ENCODE assay signal across 23 mouse cellular contexts in genomic region chr3:95346454-95346853, GRCm38 (mm10). TPM values are rescaled to one million over a fixed set of nuclear protein-coding genes. Genes with fewer than 3 reads are reported as not detected.
"Had no signal": no experiment of that assay in that cellular context is flagged by ENCODE, and none has a peak within 500 bp of the region (broad histone marks: within the 10 kb centered on the region; RNA-seq: fewer than 3 reads in every experiment).

No protein-coding gene starts in this region.

- H3K4me1 ChIP-seq: neural tube, embryonic 13.5 days; neural tube, embryonic 15.5 days; stomach, embryonic 15.5 days had no signal

- H3K27ac ChIP-seq: neural tube, embryonic 13.5 days; neural tube, embryonic 15.5 days; stomach, embryonic 15.5 days; stomach, postnatal 0 days had no signal

- H3K4me3 ChIP-seq: neural tube, embryonic 13.5 days; neural tube, embryonic 15.5 days; stomach, embryonic 15.5 days had no signal

- H3K9ac ChIP-seq: neural tube, embryonic 13.5 days; neural tube, embryonic 15.5 days; stomach, embryonic 15.5 days had no signal

- H3K4me2 ChIP-seq: neural tube, embryonic 13.5 days; neural tube, embryonic 15.5 days; stomach, embryonic 15.5 days had no signal

- H3K9me3 ChIP-seq: neural tube, embryonic 15.5 days; stomach, embryonic 15.5 days had no signal

- DNase-seq: retina, postnatal 1 day; right cerebral cortex, adult 18-20 months; right cerebral cortex, postnatal 14 days; right cerebral cortex, postnatal 25 days; right cerebral cortex, postnatal 4 days; spleen, adult 18-20 months; thymus, adult 18-20 months; thymus, adult 2 months; thymus, postnatal 14 days; thymus, postnatal 25 days; thymus, postnatal 36 days; thymus, postnatal 4 days had no signal

- H3K27me3 ChIP-seq: neural tube, embryonic 13.5 days; neural tube, embryonic 15.5 days; stomach, embryonic 15.5 days had no signal

RNA-seq across cellular contexts. Expression of gene 4930558C23Rik, which starts 56.2 kb away (rescaled TPM):
- total RNA-seq: neutrophil, adult 5-6 weeks had no signal
- polyA plus RNA-seq: neural tube, embryonic 13.5 days; neural tube, embryonic 14.5 days; neural tube, embryonic 15.5 days; small intestine, adult 2 months; spleen, adult 2 months; stomach, embryonic 14.5 days; stomach, embryonic 15.5 days; thymus, adult 2 months; thymus, postnatal 0 days; urinary bladder, adult 2 months had no signal
